Mouse (Mus musculus) limb, embryonic 12.5 days (tissue): ENCODE data around the gene Tmem127. TPM values are rescaled to one million over a fixed set of nuclear protein-coding genes. Genes with fewer than 3 reads are reported as not detected.
"Not testable (repeated sequence)": the region's sequence is repeated elsewhere in the genome, so short reads cannot be mapped to it uniquely, and the experiment has no call there.

Experiments used
- ATAC-seq: fragments of 200-750 bp; cut with Nextera tagmentation; 2 replicates; pipeline ENCODE4 v1.8.0; 2017; ENCODE audit warnings: low read depth, moderate TSS enrichment; ENCODE audit not compliant: insufficient number of reproducible peaks, insufficient read depth, low FRiP score, low TSS enrichment
- H3K27ac ChIP-seq: fragments of 300-500 bp; sonication (generic); 2 replicates; pipeline ENCODE4 v1.5.1; 2016; ENCODE audit warnings: mild to moderate bottlenecking, moderate library complexity
- H3K27me3 ChIP-seq: fragments of 300-500 bp; sonication (generic); 2 replicates; pipeline ENCODE4 v1.6.1; 2016; ENCODE audit warnings: mild to moderate bottlenecking, moderate library complexity
- H3K36me3 ChIP-seq: fragments of 300-500 bp; sonication (generic); 2 replicates; pipeline ENCODE4 v1.6.1; 2016; ENCODE audit warnings: mild to moderate bottlenecking, moderate library complexity
- H3K4me1 ChIP-seq: fragments of 300-500 bp; sonication (generic); replicated peaks from 2 replicates; pipeline ENCODE4 v1.6.1; 2016
- H3K4me2 ChIP-seq: fragments of 300-500 bp; sonication (generic); 2 replicates; pipeline ENCODE4 v1.6.1; 2016; ENCODE audit warnings: mild to moderate bottlenecking, moderate library complexity
- H3K4me3 ChIP-seq: fragments of 300-500 bp; sonication (generic); replicated peaks from 2 replicates; pipeline ENCODE4 v1.5.1; 2016; ENCODE audit warnings: mild to moderate bottlenecking
- H3K9ac ChIP-seq: fragments of 300-500 bp; sonication (generic); replicated peaks from 2 replicates; pipeline ENCODE4 v1.6.1; 2016; ENCODE audit warnings: mild to moderate bottlenecking, moderate library complexity
- H3K9me3 ChIP-seq: fragments of 300-500 bp; sonication (generic); 2 replicates; pipeline ENCODE4 v1.6.1; 2016; ENCODE audit warnings: mild to moderate bottlenecking, moderate library complexity
- WGBS: fragments of 180-500 bp; shearing (Covaris S2); methylation state at CpG from one replicate; pipeline ENCODE4 v1.1.7; 2016; 5-methylcytosine and 5-hydroxymethylcytosine counted together
- polyA plus RNA-seq: library from polyadenylated mRNA; unstranded; fragments of >200 nt; fragmentation: Nextera tagmentation; extraction: Ambion mirVana; gene quantifications from 2 replicates; pipeline ENCODE4 v1.2.1, GENCODE M21; 2016

The Tmem127 gene
- polyA plus RNA-seq, 1 experiment from 2014 or later, result 26.5 TPM

GRCm38 (mm10) chr2:127298056-127298455 is 50.3 kb downstream of the Tmem127 start:
- no peak overlapping the region for H3K9ac ChIP-seq
- H3K36me3 ChIP-seq, result peaks cover 79% of the 10 kb centered on the region
- H3K4me3 ChIP-seq, result no peak overlapping the region
- H3K4me2 ChIP-seq, result no peak overlapping the region
- no peaks in the 10 kb centered on the region for H3K9me3 ChIP-seq
- H3K27me3 ChIP-seq, result no peaks in the 10 kb centered on the region
- ATAC-seq, result no peak
- no peaks in the 10 kb centered on the region; the same call in 1 of the 2 replicates for H3K4me1 ChIP-seq
- 0 out of 2 replicates have a peak overlapping the region, but pooled peaks have one; percentile 3 for H3K27ac ChIP-seq
- WGBS, result 95% methylated on average over 1 of the region's 1 CpGs

- H3K4me2 ChIP-seq, result no peak overlapping the region
- no peak overlapping the region for H3K9ac ChIP-seq
- H3K4me1 ChIP-seq, result no peaks in the 10 kb centered on the region; the same call in 1 of the 2 replicates
- ATAC-seq, result no peak
- H3K27me3 ChIP-seq, result no peaks in the 10 kb centered on the region
- no peaks in the 10 kb centered on the region for H3K9me3 ChIP-seq
- H3K36me3 ChIP-seq, result peaks cover 55% of the 10 kb centered on the region
- 84% methylated on average over 3 of the region's 3 CpGs for WGBS
- no peak overlapping the region for H3K4me3 ChIP-seq
- H3K27ac ChIP-seq, result no peak overlapping the region
Observed at GRCm38 (mm10) chr2:127300701-127301100, 53.0 kb downstream of the Tmem127 start.

GRCm38 (mm10) chr2:127301883-127302282 is 54.2 kb downstream of the Tmem127 start:
- 89% methylated on average over 3 of the region's 3 CpGs for WGBS

DNA sequence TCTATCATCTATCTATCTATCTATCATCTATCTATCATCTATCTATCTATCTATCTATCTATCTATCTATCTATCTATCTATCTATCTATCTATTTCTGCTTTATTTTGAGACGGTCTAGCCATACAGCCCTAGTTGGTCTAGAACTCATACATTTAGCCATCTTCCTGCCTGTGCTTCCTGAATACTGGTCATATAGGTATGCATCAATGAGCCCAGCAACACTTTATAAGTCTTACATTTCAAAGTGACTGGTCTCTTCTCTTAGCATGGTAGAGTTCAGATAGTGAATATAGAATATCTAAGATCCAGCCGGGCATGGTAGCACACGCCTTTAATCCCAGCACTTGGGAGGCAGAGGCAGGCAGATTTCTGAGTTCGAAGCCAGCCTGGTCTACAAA is 56.5 kb downstream of the Tmem127 start:
- not testable (repeated sequence) for H3K9me3 ChIP-seq, H3K4me2 ChIP-seq, H3K4me1 ChIP-seq, H3K4me3 ChIP-seq, H3K27ac ChIP-seq, H3K9ac ChIP-seq, ATAC-seq, H3K27me3 ChIP-seq
- H3K36me3 ChIP-seq, result peaks cover 20% of the 10 kb centered on the region
- WGBS, result 94% methylated on average over 4 of the region's 4 CpGs

More at GRCm38 (mm10) chr2:127301883-127302282, 54.2 kb downstream of the Tmem127 start:
- Histone ChIP-seq H3K9ac (no peak overlapping the region), H3K27ac (no peak overlapping the region), H3K27me3 (no peaks in the 10 kb centered on the region), H3K9me3 (no peaks in the 10 kb centered on the region), H3K4me1 (no peaks in the 10 kb centered on the region; the same call in 1 of the 2 replicates), H3K4me3 (no peak overlapping the region), H3K36me3 (peaks cover 43% of the 10 kb centered on the region), H3K4me2 (no peak overlapping the region)
- no peak for ATAC-seq

GRCm38 (mm10) chr2:127304609-127305210 is 57.0 kb downstream of the Tmem127 start:
- H3K36me3 ChIP-seq, result peaks cover 15% of the 10 kb centered on the region
- H3K4me2 ChIP-seq, result no peak overlapping the region
- no peaks in the 10 kb centered on the region for H3K9me3 ChIP-seq
- H3K4me1 ChIP-seq, result no peaks in the 10 kb centered on the region
- no peak for ATAC-seq
- H3K9ac ChIP-seq, result no peak overlapping the region
- H3K4me3 ChIP-seq, result no peak overlapping the region
- no peaks in the 10 kb centered on the region for H3K27me3 ChIP-seq
- 79% methylated on average over 3 of the region's 3 CpGs for WGBS
- no peak overlapping the region for H3K27ac ChIP-seq

- Histone ChIP-seq H3K4me2 (no peak overlapping the region), H3K27ac (no peak overlapping the region), H3K4me1 (no peaks in the 10 kb centered on the region), H3K27me3 (no peaks in the 10 kb centered on the region), H3K4me3 (no peak overlapping the region), H3K9me3 (no peaks in the 10 kb centered on the region), H3K9ac (no peak overlapping the region), H3K36me3 (peaks cover under 1% of the 10 kb centered on the region; the same call in 1 of the 2 replicates)
- no peak for ATAC-seq
Observed at GRCm38 (mm10) chr2:127306123-127306522, 58.4 kb downstream of the Tmem127 start.

- Histone ChIP-seq H3K36me3 (no peaks in the 10 kb centered on the region), H3K4me2 (no peak overlapping the region), H3K4me1 (no peaks in the 10 kb centered on the region), H3K9ac (no peak overlapping the region), H3K9me3 (no peaks in the 10 kb centered on the region), H3K27ac (no peak overlapping the region), H3K27me3 (no peaks in the 10 kb centered on the region), H3K4me3 (no peak overlapping the region)
- no peak for ATAC-seq
- WGBS, result 37% methylated on average over 3 of the region's 3 CpGs
Observed at GRCm38 (mm10) chr2:127307179-127307578, 59.5 kb downstream of the Tmem127 start.

GRCm38 (mm10) chr2:127308660-127309059 is 61.0 kb downstream of the Tmem127 start:
- no peaks in the 10 kb centered on the region for H3K4me1 ChIP-seq
- ATAC-seq, result no peak
- no peaks in the 10 kb centered on the region for H3K36me3 ChIP-seq
- no peaks in the 10 kb centered on the region for H3K27me3 ChIP-seq
- H3K9me3 ChIP-seq, result no peaks in the 10 kb centered on the region
- no peak overlapping the region for H3K27ac ChIP-seq
- WGBS, result 90% methylated on average over 2 of the region's 2 CpGs
- no peak overlapping the region for H3K4me2 ChIP-seq
- H3K4me3 ChIP-seq, result no peak overlapping the region
- H3K9ac ChIP-seq, result no peak overlapping the region

- H3K4me1 ChIP-seq, result no peaks in the 10 kb centered on the region
- H3K4me2 ChIP-seq, result no peak overlapping the region
- no peaks in the 10 kb centered on the region for H3K9me3 ChIP-seq
- no peaks in the 10 kb centered on the region for H3K27me3 ChIP-seq
- H3K9ac ChIP-seq, result no peak overlapping the region
- no peak overlapping the region for H3K27ac ChIP-seq
- no peak for ATAC-seq
- H3K36me3 ChIP-seq, result no peaks in the 10 kb centered on the region
- WGBS, result 55% methylated on average over 2 of the region's 2 CpGs
- no peak overlapping the region for H3K4me3 ChIP-seq
Observed at GRCm38 (mm10) chr2:127310246-127310645, 62.5 kb downstream of the Tmem127 start.

- Histone ChIP-seq H3K4me2 (no peak overlapping the region), H3K36me3 (no peaks in the 10 kb centered on the region), H3K4me3 (no peak overlapping the region), H3K9ac (no peak overlapping the region), H3K27me3 (no peaks in the 10 kb centered on the region), H3K4me1 (no peaks in the 10 kb centered on the region), H3K27ac (no peak overlapping the region), H3K9me3 (no peaks in the 10 kb centered on the region)
- ATAC-seq, result no peak
- 89% methylated on average over 7 of the region's 7 CpGs for WGBS
Observed at GRCm38 (mm10) chr2:127310685-127311084, 63.0 kb downstream of the Tmem127 start.
